Mouse (Mus musculus) limb, embryonic 12.5 days (tissue): Measurements from ENCODE around the gene Iqgap3. TPM values are rescaled to one million over a fixed set of nuclear protein-coding genes. Genes with fewer than 3 reads are reported as not detected.
A peak's percentile ranks its signal among the peaks of the same experiment; 100 is the strongest.

ENCODE experiments used
- ATAC-seq: fragments of 200-750 bp; cut with Nextera tagmentation; 2 replicates; pipeline ENCODE4 v1.8.0; 2017; ENCODE audit warnings: low read depth, moderate TSS enrichment; ENCODE audit not compliant: insufficient number of reproducible peaks, insufficient read depth, low FRiP score, low TSS enrichment
- H3K27ac ChIP-seq: fragments of 300-500 bp; sonication (generic); 2 replicates; pipeline ENCODE4 v1.5.1; 2016; ENCODE audit warnings: mild to moderate bottlenecking, moderate library complexity
- H3K27me3 ChIP-seq: fragments of 300-500 bp; sonication (generic); 2 replicates; pipeline ENCODE4 v1.6.1; 2016; ENCODE audit warnings: mild to moderate bottlenecking, moderate library complexity
- H3K36me3 ChIP-seq: fragments of 300-500 bp; sonication (generic); 2 replicates; pipeline ENCODE4 v1.6.1; 2016; ENCODE audit warnings: mild to moderate bottlenecking, moderate library complexity
- H3K4me1 ChIP-seq: fragments of 300-500 bp; sonication (generic); replicated peaks from 2 replicates; pipeline ENCODE4 v1.6.1; 2016
- H3K4me2 ChIP-seq: fragments of 300-500 bp; sonication (generic); 2 replicates; pipeline ENCODE4 v1.6.1; 2016; ENCODE audit warnings: mild to moderate bottlenecking, moderate library complexity
- H3K4me3 ChIP-seq: fragments of 300-500 bp; sonication (generic); replicated peaks from 2 replicates; pipeline ENCODE4 v1.5.1; 2016; ENCODE audit warnings: mild to moderate bottlenecking
- H3K9ac ChIP-seq: fragments of 300-500 bp; sonication (generic); replicated peaks from 2 replicates; pipeline ENCODE4 v1.6.1; 2016; ENCODE audit warnings: mild to moderate bottlenecking, moderate library complexity
- H3K9me3 ChIP-seq: fragments of 300-500 bp; sonication (generic); 2 replicates; pipeline ENCODE4 v1.6.1; 2016; ENCODE audit warnings: mild to moderate bottlenecking, moderate library complexity
- WGBS: fragments of 180-500 bp; shearing (Covaris S2); methylation state at CpG from one replicate; pipeline ENCODE4 v1.1.7; 2016; 5-methylcytosine and 5-hydroxymethylcytosine counted together
- polyA plus RNA-seq: library from polyadenylated mRNA; unstranded; fragments of >200 nt; fragmentation: Nextera tagmentation; extraction: Ambion mirVana; gene quantifications from 2 replicates; pipeline ENCODE4 v1.2.1, GENCODE M21; 2016

The Iqgap3 gene
- polyA plus RNA-seq, 1 experiment from 2014 or later = 24.3 TPM

GRCm38 (mm10) chr3:88097666-88098065 lies 15.9 kb downstream of the Iqgap3 start:
- Histone ChIP-seq H3K36me3 (peaks cover 87% of the 10 kb centered on the region), H3K9me3 (no peaks in the 10 kb centered on the region), H3K27me3 (no peaks in the 10 kb centered on the region), H3K4me1 (no peaks in the 10 kb centered on the region), H3K9ac (no peak overlapping the region), H3K4me2 (no peak overlapping the region), H3K27ac (no peak overlapping the region), H3K4me3 (no peak overlapping the region)
- ATAC-seq = no peak
- 83% methylated on average over 6 of the region's 6 CpGs for WGBS

- no peak overlapping the region for H3K4me2 ChIP-seq
- no peak overlapping the region for H3K4me3 ChIP-seq
- H3K27ac ChIP-seq = no peak overlapping the region
- peaks cover 87% of the 10 kb centered on the region for H3K36me3 ChIP-seq
- ATAC-seq = no peak
- H3K27me3 ChIP-seq = no peaks in the 10 kb centered on the region
- H3K4me1 ChIP-seq = no peaks in the 10 kb centered on the region
- 91% methylated on average over 3 of the region's 3 CpGs for WGBS
- H3K9ac ChIP-seq = no peak overlapping the region
- H3K9me3 ChIP-seq = no peaks in the 10 kb centered on the region
Observed at GRCm38 (mm10) chr3:88100251-88100650, 18.5 kb downstream of the Iqgap3 start.

GRCm38 (mm10) chr3:88101736-88102135 lies 20.0 kb downstream of the Iqgap3 start:
- H3K4me2 ChIP-seq = no peak overlapping the region
- H3K4me1 ChIP-seq = no peaks in the 10 kb centered on the region
- H3K27ac ChIP-seq = no peak overlapping the region
- ATAC-seq = no peak
- peaks cover 93% of the 10 kb centered on the region for H3K36me3 ChIP-seq
- no peaks in the 10 kb centered on the region for H3K27me3 ChIP-seq
- H3K4me3 ChIP-seq = no peak overlapping the region
- 97% methylated on average over 7 of the region's 7 CpGs for WGBS
- no peak overlapping the region for H3K9ac ChIP-seq
- no peaks in the 10 kb centered on the region for H3K9me3 ChIP-seq

GRCm38 (mm10) chr3:88102196-88102595 lies 20.4 kb downstream of the Iqgap3 start:
- Histone ChIP-seq H3K9me3 (no peaks in the 10 kb centered on the region), H3K27me3 (no peaks in the 10 kb centered on the region), H3K4me1 (no peaks in the 10 kb centered on the region), H3K9ac (no peak overlapping the region), H3K4me3 (no peak overlapping the region), H3K27ac (0 out of 2 replicates have a peak overlapping the region, but pooled peaks have one; percentile 41), H3K4me2 (no peak overlapping the region), H3K36me3 (peaks cover 92% of the 10 kb centered on the region)
- ATAC-seq = no peak
- WGBS = 86% methylated on average over 6 of the region's 6 CpGs

GRCm38 (mm10) chr3:88102611-88103010 lies 20.8 kb downstream of the Iqgap3 start:
- 80% methylated on average over 6 of the region's 6 CpGs for WGBS
- H3K9me3 ChIP-seq = no peaks in the 10 kb centered on the region

GRCm38 (mm10) chr3:88106126-88106525 lies 24.4 kb downstream of the Iqgap3 start:
- 90% methylated on average over 4 of the region's 4 CpGs for WGBS

More at GRCm38 (mm10) chr3:88102611-88103010, 20.8 kb downstream of the Iqgap3 start:
- Histone ChIP-seq H3K9ac (no peak overlapping the region), H3K4me3 (no peak overlapping the region), H3K27me3 (no peaks in the 10 kb centered on the region), H3K36me3 (peaks cover 93% of the 10 kb centered on the region), H3K4me1 (no peaks in the 10 kb centered on the region), H3K4me2 (no peak overlapping the region), H3K27ac (0 out of 2 replicates have a peak overlapping the region, but pooled peaks have one; percentile 41)
- no peak for ATAC-seq

GRCm38 (mm10) chr3:88109126-88109525 lies 27.4 kb downstream of the Iqgap3 start:
- Histone ChIP-seq H3K27me3 (no peaks in the 10 kb centered on the region), H3K4me1 (no peaks in the 10 kb centered on the region), H3K27ac (no peak overlapping the region), H3K9me3 (no peaks in the 10 kb centered on the region), H3K4me2 (no peak overlapping the region), H3K4me3 (no peak overlapping the region), H3K9ac (no peak overlapping the region), H3K36me3 (peaks cover 96% of the 10 kb centered on the region)
- ATAC-seq = no peak
- WGBS = 93% methylated on average over 6 of the region's 6 CpGs

More at GRCm38 (mm10) chr3:88106126-88106525, 24.4 kb downstream of the Iqgap3 start:
- H3K27ac ChIP-seq = no peak overlapping the region
- H3K9ac ChIP-seq = no peak overlapping the region
- H3K4me2 ChIP-seq = no peak overlapping the region
- no peaks in the 10 kb centered on the region for H3K4me1 ChIP-seq
- peaks cover 96% of the 10 kb centered on the region for H3K36me3 ChIP-seq
- no peak overlapping the region for H3K4me3 ChIP-seq
- H3K27me3 ChIP-seq = no peaks in the 10 kb centered on the region
- H3K9me3 ChIP-seq = no peaks in the 10 kb centered on the region
- ATAC-seq = no peak

- no peaks in the 10 kb centered on the region for H3K27me3 ChIP-seq
- H3K9ac ChIP-seq = no peak overlapping the region
- no peak overlapping the region for H3K4me2 ChIP-seq
- no peak overlapping the region for H3K4me3 ChIP-seq
- H3K4me1 ChIP-seq = no peaks in the 10 kb centered on the region
- no peak overlapping the region for H3K27ac ChIP-seq
- 94% methylated on average over 12 of the region's 12 CpGs for WGBS
- H3K36me3 ChIP-seq = peaks cover 92% of the 10 kb centered on the region
- ATAC-seq = no peak
- no peaks in the 10 kb centered on the region for H3K9me3 ChIP-seq
Observed at GRCm38 (mm10) chr3:88114396-88114795, 32.6 kb downstream of the Iqgap3 start.

GRCm38 (mm10) chr3:88120117-88120651 lies 38.4 kb downstream of the Iqgap3 start:
- Histone ChIP-seq H3K27ac (no peak overlapping the region), H3K27me3 (no peaks in the 10 kb centered on the region), H3K36me3 (peaks cover 56% of the 10 kb centered on the region), H3K9ac (no peak overlapping the region), H3K9me3 (no peaks in the 10 kb centered on the region), H3K4me1 (no peaks in the 10 kb centered on the region), H3K4me2 (no peak overlapping the region), H3K4me3 (no peak overlapping the region)
- no peak for ATAC-seq
- WGBS = 91% methylated on average over 19 of the region's 19 CpGs

GRCm38 (mm10) chr3:88121164-88122131 lies 39.7 kb downstream of the Iqgap3 start:
- Histone ChIP-seq H3K36me3 (peaks cover 45% of the 10 kb centered on the region), H3K27ac (no peak overlapping the region), H3K27me3 (no peaks in the 10 kb centered on the region), H3K9ac (no peak overlapping the region), H3K4me1 (no peaks in the 10 kb centered on the region), H3K4me3 (no peak overlapping the region), H3K9me3 (no peaks in the 10 kb centered on the region), H3K4me2 (no peak overlapping the region)
- ATAC-seq = no peak
- WGBS = 79% methylated on average over 14 of the region's 14 CpGs

- peaks cover 14% of the 10 kb centered on the region for H3K36me3 ChIP-seq
- H3K4me2 ChIP-seq = no peak overlapping the region
- ATAC-seq = no peak
- no peak overlapping the region for H3K9ac ChIP-seq
- 74% methylated on average over 4 of the region's 4 CpGs for WGBS
- no peaks in the 10 kb centered on the region for H3K4me1 ChIP-seq
- no peaks in the 10 kb centered on the region for H3K27me3 ChIP-seq
- no peak overlapping the region for H3K4me3 ChIP-seq
- H3K9me3 ChIP-seq = no peaks in the 10 kb centered on the region
- H3K27ac ChIP-seq = no peak overlapping the region
Observed at GRCm38 (mm10) chr3:88125195-88125594, 43.4 kb downstream of the Iqgap3 start.
